Mouse (Mus musculus) midbrain, embryonic 11.5 days (tissue): Measurements from ENCODE around the gene Gm49510. TPM values are rescaled to one million over a fixed set of nuclear protein-coding genes. Genes with fewer than 3 reads are reported as not detected.

Experiments
- ATAC-seq: fragments of 200-750 bp; cut with Nextera tagmentation; 2 replicates; pipeline ENCODE4 v1.8.0; 2017; ENCODE audit warnings: moderate TSS enrichment, moderate library complexity; ENCODE audit not compliant: low FRiP score
- DNase-seq: peaks from one replicate; pipeline ENCODE4 v3.0.0; 2015; ENCODE audit warnings: low spot score; ENCODE audit errors: missing footprints
- H3K27ac ChIP-seq: fragments of 300-500 bp; sonication (generic); 2 replicates; pipeline ENCODE4 v1.5.1; 2014; ENCODE audit warnings: low read depth, low read length
- H3K27me3 ChIP-seq: fragments of 300-500 bp; sonication (generic); 2 replicates; pipeline ENCODE4 v1.6.1; 2014; ENCODE audit warnings: mild to moderate bottlenecking, low read length, moderate library complexity, mixed read lengths; ENCODE audit not compliant: control insufficient read depth, insufficient read depth
- H3K36me3 ChIP-seq: fragments of 300-500 bp; sonication (generic); 2 replicates; pipeline ENCODE4 v1.6.1; 2014; ENCODE audit warnings: mild to moderate bottlenecking, low read length, moderate library complexity, mixed read lengths; ENCODE audit not compliant: control insufficient read depth, insufficient read depth
- H3K4me1 ChIP-seq: fragments of 300-500 bp; sonication (generic); 2 replicates; pipeline ENCODE4 v1.6.1; 2014; ENCODE audit warnings: low read length; ENCODE audit not compliant: control insufficient read depth, insufficient read depth
- H3K4me2 ChIP-seq: fragments of 300-500 bp; sonication (generic); 2 replicates; pipeline ENCODE4 v1.6.1; 2014; ENCODE audit warnings: mild to moderate bottlenecking, moderate library complexity
- H3K4me3 ChIP-seq: fragments of 300-500 bp; sonication (generic); 2 replicates; pipeline ENCODE4 v1.5.1; 2014; ENCODE audit warnings: low read depth, low read length
- H3K9ac ChIP-seq: fragments of 300-500 bp; sonication (generic); 2 replicates; pipeline ENCODE4 v1.6.1; 2014; ENCODE audit warnings: low read length
- H3K9me3 ChIP-seq: fragments of 300-500 bp; sonication (generic); 2 replicates; pipeline ENCODE4 v1.6.1; 2016; ENCODE audit warnings: low read length; ENCODE audit not compliant: control insufficient read depth
- WGBS: fragments of 180-500 bp; shearing (Covaris S2); extraction: QIAGEN DNeasy Blood & Tissue Kit; methylation state at CpG from one replicate; pipeline ENCODE4 v1.1.7; 2014; 5-methylcytosine and 5-hydroxymethylcytosine counted together
- polyA plus RNA-seq: library from polyadenylated mRNA; unstranded; fragments of >200 nt; fragmentation: Nextera tagmentation; extraction: Ambion mirVana; gene quantifications from 2 replicates; pipeline ENCODE4 v1.2.1, GENCODE M21; 2014

The Gm49510 gene
- polyA plus RNA-seq, 1 experiment from 2014 or later = 0.11 TPM

DNA sequence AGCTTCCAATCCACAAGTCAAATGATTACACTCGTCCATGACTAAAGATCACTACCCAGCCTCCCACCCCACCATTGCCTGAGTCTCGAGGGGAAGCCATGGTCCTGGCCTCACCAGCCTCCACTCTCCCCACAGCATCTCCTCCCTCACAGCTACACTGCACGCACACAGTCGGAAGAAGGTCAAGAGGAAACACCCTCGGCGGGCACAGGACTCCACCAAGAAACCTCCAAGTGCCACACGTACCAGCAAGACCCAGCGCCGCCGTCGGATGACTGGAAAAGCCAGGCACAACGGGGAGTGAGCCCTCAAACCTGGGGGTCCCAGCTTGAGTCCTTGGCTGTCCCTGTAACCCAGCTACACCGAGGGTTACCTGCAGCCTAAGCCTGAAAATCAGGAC is 40.9 kb downstream of the Gm49510 start:
- peaks cover 10% of the 10 kb centered on the region for H3K4me1 ChIP-seq
- H3K27me3 ChIP-seq = no peaks in the 10 kb centered on the region
- WGBS = 93% methylated on average over 13 of the region's 13 CpGs
- H3K4me3 ChIP-seq = no peak overlapping the region
- no peaks in the 10 kb centered on the region; the same call in 1 of the 2 replicates for H3K9me3 ChIP-seq
- no peak overlapping the region for H3K4me2 ChIP-seq
- ATAC-seq = no peak
- H3K9ac ChIP-seq = no peak overlapping the region
- H3K36me3 ChIP-seq = peaks cover 18% of the 10 kb centered on the region
- no peak overlapping the region for H3K27ac ChIP-seq
- no peak for DNase-seq

DNA sequence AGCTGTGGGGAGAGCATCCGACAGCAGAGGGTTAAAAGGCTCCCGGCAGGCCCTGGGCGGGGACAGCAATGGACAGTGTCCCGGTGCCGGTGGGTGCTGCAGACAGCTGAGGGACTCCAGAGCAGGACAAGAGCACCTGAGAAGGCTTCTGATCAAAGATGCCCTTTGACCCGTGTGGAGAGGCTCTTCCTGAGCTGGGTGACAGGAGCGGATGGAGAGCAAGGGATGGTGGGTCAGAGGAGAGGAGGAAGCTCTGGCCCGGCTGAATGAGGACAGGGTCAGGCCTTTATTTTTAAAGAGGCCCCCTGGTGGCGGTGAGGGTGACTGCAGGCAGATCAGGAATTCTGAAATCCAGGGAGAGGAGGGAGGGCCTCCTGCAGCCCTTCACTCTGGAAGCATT is 43.2 kb downstream of the Gm49510 start:
- Histone ChIP-seq H3K4me1 (peaks cover 5% of the 10 kb centered on the region; the same call in 1 of the 2 replicates), H3K4me3 (peak overlapping the region; percentile 23), H3K9me3 (no peaks in the 10 kb centered on the region; the same call in 1 of the 2 replicates), H3K27ac (no peak overlapping the region), H3K27me3 (peaks cover 4% of the 10 kb centered on the region), H3K9ac (peak overlapping the region; percentile 59), H3K36me3 (peaks cover 13% of the 10 kb centered on the region), H3K4me2 (peak overlapping the region; percentile 44)
- peak; percentile 97 for DNase-seq
- peak; percentile 61 for ATAC-seq
- WGBS = 6% methylated on average over 9 of the region's 9 CpGs

DNA sequence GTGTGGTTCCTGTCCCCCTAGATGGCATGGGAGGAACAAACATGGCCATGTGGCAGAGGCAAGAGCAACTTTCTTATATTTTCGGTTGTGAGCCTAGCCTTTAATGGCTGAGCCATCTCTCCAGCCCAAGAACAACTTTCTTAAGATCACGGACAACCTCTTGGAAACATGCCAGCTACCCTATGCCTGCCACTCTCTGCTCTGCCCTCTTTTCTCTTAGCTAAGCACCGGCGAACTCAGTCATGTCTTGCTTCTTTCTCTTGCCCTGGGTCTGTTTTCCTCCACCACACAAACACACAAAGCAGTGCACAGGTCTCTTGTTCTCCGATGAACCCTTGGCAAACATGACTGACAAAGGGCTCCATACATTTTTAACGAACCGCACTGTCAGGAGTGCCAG is 46.8 kb downstream of the Gm49510 start:
- H3K4me1 ChIP-seq = peaks cover 10% of the 10 kb centered on the region; the same call in 1 of the 2 replicates
- no peak overlapping the region for H3K9ac ChIP-seq
- WGBS = 82% methylated on average over 7 of the region's 7 CpGs
- no peaks in the 10 kb centered on the region; the same call in 1 of the 2 replicates for H3K9me3 ChIP-seq
- peaks cover 4% of the 10 kb centered on the region for H3K27me3 ChIP-seq
- no peaks in the 10 kb centered on the region; the same call in 1 of the 2 replicates for H3K36me3 ChIP-seq
- no peak for ATAC-seq
- H3K4me3 ChIP-seq = no peak overlapping the region
- DNase-seq = no peak
- no peak overlapping the region for H3K27ac ChIP-seq
- H3K4me2 ChIP-seq = no peak overlapping the region

DNA sequence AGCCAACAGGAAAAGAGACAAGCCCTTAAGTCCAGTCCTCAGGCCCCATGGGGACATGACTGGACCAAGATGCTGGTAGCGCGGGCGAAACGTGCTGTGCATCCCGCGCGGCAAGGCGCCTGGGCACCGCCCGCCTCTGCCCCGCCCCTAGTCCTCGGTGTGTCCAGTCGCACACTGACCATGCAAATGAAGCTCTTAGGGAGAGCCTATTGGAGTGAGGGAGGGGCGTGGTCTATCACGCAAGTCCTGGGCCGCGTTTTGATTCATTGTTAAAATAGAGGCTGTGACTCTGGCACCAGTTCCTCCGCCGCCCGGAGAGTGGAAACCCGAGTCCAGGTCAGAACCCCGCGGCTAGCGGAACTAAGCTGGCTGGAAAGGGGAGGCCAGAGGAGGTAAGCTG is 48.2 kb downstream of the Gm49510 start, which contains the start of gene Triobp:
TSS of gene Triobp (plus strand) at position 68 of the 400 bp plus-strand sequence.
- ATAC-seq (peak; percentile 98), DNase-seq (peak; percentile 97)
- Histone ChIP-seq H3K4me3 (peak within 1 kb of the TSS; percentile 56), H3K9me3 (no peaks in the 10 kb centered on the region; the same call in 1 of the 2 replicates), H3K36me3 (no peaks in the 10 kb centered on the region; the same call in 1 of the 2 replicates), H3K4me1 (peaks cover 10% of the 10 kb centered on the region; the same call in 1 of the 2 replicates), H3K4me2 (peak within 1 kb of the TSS; percentile 86), H3K9ac (peak within 1 kb of the TSS; percentile 85), H3K27ac (peak within 1 kb of the TSS; percentile 52), H3K27me3 (peaks cover 4% of the 10 kb centered on the region)
- under 1% methylated on average over 24 of the region's 24 CpGs for WGBS

DNA sequence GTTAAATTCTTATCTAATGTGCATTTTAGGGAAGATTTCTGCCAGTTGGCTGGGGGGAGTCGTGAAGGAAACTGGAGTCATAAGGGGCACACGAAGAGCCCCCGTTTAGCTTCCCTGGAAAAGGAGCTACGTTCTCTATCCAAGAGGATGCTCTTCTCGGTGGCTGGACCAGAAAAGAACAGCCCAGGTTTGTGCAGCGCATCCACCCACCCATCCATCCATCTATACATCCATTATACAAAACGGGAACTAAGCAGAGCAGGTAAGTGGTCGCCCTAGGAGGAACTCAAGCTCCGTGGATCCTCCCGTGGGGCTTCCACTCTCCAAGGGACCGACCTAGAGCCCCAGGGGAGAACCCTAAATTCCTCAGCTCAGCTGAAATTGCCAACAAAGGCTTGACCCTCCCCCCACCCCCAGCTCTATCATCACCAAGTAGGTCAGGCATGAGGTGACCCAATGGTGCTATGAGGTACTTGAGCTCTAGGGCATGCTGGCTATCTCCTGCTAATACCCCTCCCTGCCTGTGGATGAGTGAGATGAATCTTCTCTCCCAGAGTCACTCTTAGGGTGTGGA is 48.8 kb downstream of the Gm49510 start:
- no peaks in the 10 kb centered on the region; the same call in 1 of the 2 replicates for H3K36me3 ChIP-seq
- H3K27me3 ChIP-seq = peaks cover 4% of the 10 kb centered on the region
- peaks cover 8% of the 10 kb centered on the region; the same call in 1 of the 2 replicates for H3K4me1 ChIP-seq
- WGBS = 3% methylated on average over 11 of the region's 11 CpGs
- peak overlapping the region; percentile 85 for H3K9ac ChIP-seq
- peak overlapping the region; percentile 86 for H3K4me2 ChIP-seq
- H3K9me3 ChIP-seq = no peaks in the 10 kb centered on the region; the same call in 1 of the 2 replicates
- H3K27ac ChIP-seq = peak overlapping the region; percentile 52
- peak overlapping the region; percentile 56 for H3K4me3 ChIP-seq
- ATAC-seq (peak; percentile 20; the same call in 1 of the 2 replicates), DNase-seq (peak; percentile 89)

DNA sequence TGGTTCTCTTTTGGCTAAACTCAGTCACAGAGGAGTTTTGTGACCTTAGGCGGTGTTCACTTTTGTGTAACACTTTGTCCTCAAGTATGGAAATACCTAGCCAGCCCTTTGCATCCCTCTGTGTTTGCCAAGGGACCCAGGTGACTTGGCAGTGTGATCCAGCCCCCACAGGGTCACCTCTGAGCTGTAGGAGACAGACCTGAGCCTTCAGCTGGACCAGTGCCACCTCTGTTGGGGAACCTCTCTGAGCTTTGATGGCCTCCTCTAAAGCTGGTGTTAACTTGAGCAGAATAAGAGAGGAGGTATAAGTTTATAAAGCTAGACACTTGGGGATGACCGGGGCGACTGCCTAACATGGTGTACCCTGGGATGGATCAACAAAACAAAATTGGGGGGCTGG is 49.4 kb downstream of the Gm49510 start:
- H3K36me3 ChIP-seq = peaks cover 3% of the 10 kb centered on the region
- peak overlapping the region; percentile 56 for H3K4me3 ChIP-seq
- H3K27me3 ChIP-seq = peaks cover 4% of the 10 kb centered on the region
- ATAC-seq (no peak), DNase-seq (no peak)
- WGBS = 97% methylated on average over 3 of the region's 3 CpGs
- H3K4me2 ChIP-seq = no peak overlapping the region; the same call in 1 of the 2 replicates
- peaks cover 8% of the 10 kb centered on the region; the same call in 1 of the 2 replicates for H3K4me1 ChIP-seq
- no peak overlapping the region for H3K9ac ChIP-seq
- H3K27ac ChIP-seq = no peak overlapping the region
- no peaks in the 10 kb centered on the region; the same call in 1 of the 2 replicates for H3K9me3 ChIP-seq

DNA sequence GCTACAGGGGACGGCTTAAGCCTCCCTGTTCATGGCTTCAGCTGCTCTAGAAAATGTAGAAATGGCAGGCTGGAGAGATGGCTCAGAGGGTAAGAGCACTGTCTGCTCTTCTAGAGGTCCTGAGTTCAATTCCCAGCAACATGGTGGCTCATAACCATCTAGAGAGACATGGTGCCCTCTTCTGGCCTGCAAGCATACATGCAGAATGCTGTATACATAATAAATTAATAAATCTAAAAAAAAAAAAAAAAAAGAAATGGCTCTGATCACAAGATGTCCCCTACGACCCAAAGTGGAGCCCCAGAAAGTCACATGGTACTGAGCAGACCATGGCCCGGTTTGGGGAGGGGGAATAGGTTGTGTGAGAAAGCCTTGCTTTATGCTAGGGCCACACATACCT is 56.2 kb downstream of the Gm49510 start:
- Histone ChIP-seq H3K4me2 (no peak overlapping the region), H3K9me3 (no peaks in the 10 kb centered on the region), H3K4me1 (no peaks in the 10 kb centered on the region), H3K4me3 (no peak overlapping the region), H3K27ac (no peak overlapping the region), H3K27me3 (no peaks in the 10 kb centered on the region), H3K36me3 (peaks cover 3% of the 10 kb centered on the region), H3K9ac (no peak overlapping the region)
- WGBS = 80% methylated on average over 3 of the region's 3 CpGs
- DNase-seq (no peak), ATAC-seq (no peak)

DNA sequence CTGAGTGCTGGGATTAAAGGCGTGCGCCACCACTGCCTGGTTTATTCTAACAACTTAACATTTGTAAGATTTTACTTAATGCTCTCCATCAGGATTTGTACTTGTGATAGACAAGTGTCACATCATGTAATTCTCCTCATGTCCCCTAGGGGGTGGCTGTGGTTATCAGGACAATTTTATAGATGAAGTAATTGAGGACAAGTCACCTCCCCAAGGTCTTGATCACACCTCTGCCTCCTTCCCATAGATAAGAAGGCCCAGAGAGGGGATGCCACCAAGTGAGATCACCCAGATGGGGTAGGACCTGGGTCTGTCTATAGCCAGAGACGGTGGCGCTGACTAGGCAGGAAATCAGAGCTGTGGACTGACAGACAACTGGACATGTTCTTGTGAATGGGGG is 56.9 kb downstream of the Gm49510 start:
- Histone ChIP-seq H3K4me1 (no peaks in the 10 kb centered on the region), H3K9ac (no peak overlapping the region), H3K27ac (no peak overlapping the region), H3K4me3 (no peak overlapping the region), H3K36me3 (peaks cover 5% of the 10 kb centered on the region), H3K27me3 (no peaks in the 10 kb centered on the region), H3K9me3 (no peaks in the 10 kb centered on the region), H3K4me2 (no peak overlapping the region)
- WGBS = 82% methylated on average over 4 of the region's 4 CpGs
- ATAC-seq (no peak), DNase-seq (no peak)

DNA sequence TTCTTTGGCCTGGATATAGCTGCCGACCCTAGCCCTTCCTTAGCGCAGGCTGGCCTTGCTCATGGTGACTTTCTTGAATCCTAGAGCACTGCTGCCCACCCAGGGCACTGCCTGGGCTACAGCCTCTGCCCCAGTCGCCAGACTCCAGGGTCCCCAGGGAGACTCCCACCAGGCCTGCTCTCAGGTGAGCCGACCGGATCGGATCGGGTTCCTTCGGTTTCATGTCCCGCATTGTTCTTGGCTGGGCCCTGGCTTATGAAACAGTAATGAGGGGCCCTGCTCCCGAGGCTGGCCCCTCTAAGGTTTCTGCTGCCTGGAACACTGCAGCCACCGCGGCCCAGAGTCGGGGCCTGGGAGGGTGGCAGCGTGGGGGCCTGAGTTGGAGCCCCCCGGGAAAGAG is 57.6 kb downstream of the Gm49510 start:
- Histone ChIP-seq H3K9ac (no peak overlapping the region), H3K36me3 (peaks cover 5% of the 10 kb centered on the region), H3K4me1 (no peaks in the 10 kb centered on the region), H3K27ac (no peak overlapping the region), H3K4me2 (no peak overlapping the region), H3K4me3 (no peak overlapping the region), H3K9me3 (no peaks in the 10 kb centered on the region), H3K27me3 (no peaks in the 10 kb centered on the region)
- no peak for ATAC-seq
- 76% methylated on average over 15 of the region's 15 CpGs for WGBS
- no peak for DNase-seq
